In genomic region chr19:10190796-10191195, GRCm38 (mm10) we compare ENCODE assay signal across 8 mouse cellular contexts. TPM values are rescaled to one million over a fixed set of nuclear protein-coding genes. Genes with fewer than 3 reads are reported as not detected.
DNase-seq lines count a peak whose midpoint lies in the region; ATAC-seq and TF ChIP-seq lines count a peak whose summit lies in the region.

No protein-coding gene starts in this region.

- peak; percentile 76 for DNase-seq in kidney, adult 11 months
- peak; percentile 81 for DNase-seq in adrenal gland, postnatal 10 days
- peak; percentile 80 for DNase-seq in induced T-regulatory cell, adult 2 months (ENCODE audit: low read depth)
- DNase-seq in limb, embryonic 14.5 days (ENCODE audit: low spot score): peak; percentile 55
- peak; percentile 61 for DNase-seq in ovary, postnatal 36 days (ENCODE audit: low spot score)
- peak; percentile 42 for DNase-seq in urinary bladder, postnatal 10 days (ENCODE audit: low spot score)

- H3K9ac ChIP-seq in kidney, embryonic 14.5 days (ENCODE audit: low read depth, low read length): no peak overlapping the region
- no peak overlapping the region for H3K9ac ChIP-seq in limb, embryonic 14.5 days (ENCODE audit: low read depth, low read length, severe bottlenecking)

- no peaks in the 10 kb centered on the region for H3K4me1 ChIP-seq in kidney, embryonic 14.5 days (ENCODE audit: control insufficient read depth, insufficient read depth, low read length)
- H3K4me1 ChIP-seq in limb, embryonic 14.5 days (ENCODE audit: control insufficient read depth, insufficient read depth, low read length): no peaks in the 10 kb centered on the region

- peaks cover 93% of the 10 kb centered on the region for H3K36me3 ChIP-seq in kidney, embryonic 14.5 days (ENCODE audit: control insufficient read depth, insufficient read depth, low read length)
- H3K36me3 ChIP-seq in limb, embryonic 14.5 days (ENCODE audit: control insufficient read depth, insufficient read depth, low read length): peaks cover 95% of the 10 kb centered on the region

- ATAC-seq in kidney, embryonic 14.5 days (ENCODE audit: low FRiP score, low TSS enrichment): no peak
- ATAC-seq in erythroblast, adult 5-6 weeks (replicated peaks; ENCODE audit: low FRiP score, poor library complexity, severe bottlenecking): peak; percentile 77
- no peak for ATAC-seq in limb, embryonic 14.5 days (ENCODE audit: low FRiP score, low read depth)

- no peak for TF ChIP-seq POLR2A in limb, embryonic 14.5 days (IDR thresholded peaks at IDR 0.05; ENCODE audit: borderline replicate concordance, extremely low read depth, insufficient read depth, insufficient read length)

- no peaks in the 10 kb centered on the region for H3K27me3 ChIP-seq in kidney, embryonic 14.5 days (ENCODE audit: control insufficient read depth, insufficient read depth, low read length)
- no peaks in the 10 kb centered on the region for H3K27me3 ChIP-seq in limb, embryonic 14.5 days (ENCODE audit: control insufficient read depth, insufficient read depth, low read length)

- H3K4me3 ChIP-seq in kidney, embryonic 14.5 days (ENCODE audit: low read length): no peak overlapping the region
- no peak overlapping the region for H3K4me3 ChIP-seq in limb, embryonic 14.5 days (replicated peaks; ENCODE audit: low read length)

- H3K9me3 ChIP-seq in kidney, embryonic 14.5 days (ENCODE audit: control insufficient read depth, low read length): no peaks in the 10 kb centered on the region
- H3K9me3 ChIP-seq in limb, embryonic 14.5 days (ENCODE audit: control insufficient read depth, low read length): no peaks in the 10 kb centered on the region

- 52% methylated on average over 2 of the region's 2 CpGs for WGBS in kidney, embryonic 14.5 days
- 44% methylated on average over 2 of the region's 2 CpGs for WGBS in limb, embryonic 14.5 days

- H3K27ac ChIP-seq in kidney, embryonic 14.5 days (ENCODE audit: low read depth, low read length): no peak overlapping the region
- no peak overlapping the region for H3K27ac ChIP-seq in limb, embryonic 14.5 days (replicated peaks; ENCODE audit: low read depth, low read length)

- H3K4me2 ChIP-seq in kidney, embryonic 14.5 days (replicated peaks; ENCODE audit: low read depth, low read length): no peak overlapping the region
- H3K4me2 ChIP-seq in limb, embryonic 14.5 days (replicated peaks; ENCODE audit: low read depth, low read length, severe bottlenecking): no peak overlapping the region

RNA-seq across cellular contexts. Expression of gene Fads1, which starts 8.1 kb away (rescaled TPM):
- 51.3 and 94.3 TPM in 2 replicates for polyA plus RNA-seq in kidney, embryonic 14.5 days (2014; fragmentation: Nextera tagmentation; extraction: Ambion mirVana)
- 100 to 1,000 TPM; 177 to 270 TPM for total RNA-seq in adrenal gland, postnatal 10 days (2021)
- total RNA-seq in erythroblast, adult 5-6 weeks (2015; ENCODE audit: low replicate concordance): 19.2 and 38.2 TPM in 2 replicates
- total RNA-seq in erythroblast, adult 5-6 weeks (2017; ENCODE audit: low replicate concordance): 13.0 and 15.6 TPM in 2 replicates
- polyA plus RNA-seq in limb, embryonic 14.5 days (2012; rRNA removed): 87.3 and 116 TPM in 2 replicates
- 81.1 and 81.3 TPM in 2 replicates for polyA plus RNA-seq in limb, embryonic 14.5 days (2014; fragmentation: Nextera tagmentation; extraction: Ambion mirVana)

RNA-seq across cellular contexts. Expression of gene Tmem258, which starts 13.0 kb away (rescaled TPM):
- 467 and 649 TPM in 2 replicates for polyA plus RNA-seq in kidney, embryonic 14.5 days (2014; fragmentation: Nextera tagmentation; extraction: Ambion mirVana)
- total RNA-seq in adrenal gland, postnatal 10 days (2021): 100 to 1,000 TPM; 166 to 181 TPM
- total RNA-seq in erythroblast, adult 5-6 weeks (2015; ENCODE audit: low replicate concordance): 87.8 and 120 TPM in 2 replicates
- 49.7 and 60.6 TPM in 2 replicates for total RNA-seq in erythroblast, adult 5-6 weeks (2017; ENCODE audit: low replicate concordance)
- polyA plus RNA-seq in limb, embryonic 14.5 days (2012; rRNA removed): 178 and 186 TPM in 2 replicates
- 484 and 516 TPM in 2 replicates for polyA plus RNA-seq in limb, embryonic 14.5 days (2014; fragmentation: Nextera tagmentation; extraction: Ambion mirVana)

RNA-seq across cellular contexts. Expression of gene Fen1, which starts 13.2 kb away (rescaled TPM):
- 92.9 and 99.2 TPM in 2 replicates for polyA plus RNA-seq in kidney, embryonic 14.5 days (2014; fragmentation: Nextera tagmentation; extraction: Ambion mirVana)
- total RNA-seq in adrenal gland, postnatal 10 days (2021): 10 to 100 TPM; 20.7 to 21.9 TPM
- total RNA-seq in erythroblast, adult 5-6 weeks (2015; ENCODE audit: low replicate concordance): 15.2 and 26.3 TPM in 2 replicates
- total RNA-seq in erythroblast, adult 5-6 weeks (2017; ENCODE audit: low replicate concordance): 38.4 and 58.1 TPM in 2 replicates
- 37.3 and 40.8 TPM in 2 replicates for polyA plus RNA-seq in limb, embryonic 14.5 days (2012; rRNA removed)
- 58.2 and 61.2 TPM in 2 replicates for polyA plus RNA-seq in limb, embryonic 14.5 days (2014; fragmentation: Nextera tagmentation; extraction: Ambion mirVana)

RNA-seq across cellular contexts. Expression of gene Myrf, which starts 49.8 kb away (rescaled TPM):
- 3.9 and 6.4 TPM in 2 replicates for polyA plus RNA-seq in kidney, embryonic 14.5 days (2014; fragmentation: Nextera tagmentation; extraction: Ambion mirVana)
- total RNA-seq in adrenal gland, postnatal 10 days (2021): 1 to 10 TPM; 4.9 to 6.4 TPM
- not detected in 2 replicates for total RNA-seq in erythroblast, adult 5-6 weeks (2015; ENCODE audit: low replicate concordance)
- 0.42 TPM in 1 of 2 replicates, not detected in the other for total RNA-seq in erythroblast, adult 5-6 weeks (2017; ENCODE audit: low replicate concordance)
- polyA plus RNA-seq in limb, embryonic 14.5 days (2012; rRNA removed): 4.4 and 7.0 TPM in 2 replicates
- 1.1 and 1.4 TPM in 2 replicates for polyA plus RNA-seq in limb, embryonic 14.5 days (2014; fragmentation: Nextera tagmentation; extraction: Ambion mirVana)

Comparison
In these comparisons a context has a peak if more than half of its experiments do, and no peak if none do; other contexts are left out.
1. RNA of gene Fads1, which starts 8.1 kb away (total RNA-seq): 177 to 270 TPM in adrenal gland, postnatal 10 days; 13.0 to 38.2 TPM in erythroblast, adult 5-6 weeks; every median in the first group is over 4 times any median in the second.
2. Peak in every context shown above with its lines, with median percentiles within 50 percentile points of each other: DNase-seq.